Mouse (Mus musculus) bone marrow, adult 2 months (tissue): ENCODE results near the gene Col4a1.

Experiments used
- CTCF ChIP-seq: fragments of 200-500 bp; IDR thresholded peaks from 2 replicates; pipeline ENCODE4 v1.5.1; 2011; ENCODE audit warnings: low read length, control low read depth; ENCODE audit not compliant: control insufficient read depth, insufficient read depth
- POLR2A ChIP-seq: fragments of 200-500 bp; IDR thresholded peaks from 2 replicates; pipeline ENCODE4 v1.6.1; 2011; ENCODE audit warnings: low read depth, mild to moderate bottlenecking, control low read depth, low read length, borderline replicate concordance; ENCODE audit not compliant: control insufficient read depth

- TF ChIP-seq CTCF (no peak), POLR2A (no peak)
These were observed 31.8 kb downstream of the Col4a1 start for GRCm38 (mm10) chr8:11280721-11281268.
